Mouse (Mus musculus): ENCODE measurements at regions not wholly inside any gene's neighbourhood (a gene's known extent, or its start where the extent isn't known, plus 50 kb on each side); places are given as distances from the start of the nearest gene placed in this dataset.

- DNase-seq, result no peak
Measured at GRCm38 (mm10) chr5:119415835-119416234, 254.6 kb upstream of the Tbx3 start.

GRCm38 (mm10) chr5:119418486-119418885 lies 252.0 kb upstream of the Tbx3 start:
- no peak for DNase-seq

- no peak for DNase-seq
Measured at GRCm38 (mm10) chr5:119427511-119428019, 242.9 kb upstream of the Tbx3 start.

- DNase-seq, result no peak
Measured at GRCm38 (mm10) chr5:119431271-119431756, 239.2 kb upstream of the Tbx3 start.

- no peak for DNase-seq
Measured at GRCm38 (mm10) chr5:119434572-119434971, 235.9 kb upstream of the Tbx3 start.

- no peak for DNase-seq
Measured at GRCm38 (mm10) chr5:119448494-119448893, 222.0 kb upstream of the Tbx3 start.

- no peak for DNase-seq
Measured at GRCm38 (mm10) chr5:119449166-119449565, 221.3 kb upstream of the Tbx3 start.

GRCm38 (mm10) chr5:119459751-119460150 lies 210.7 kb upstream of the Tbx3 start:
- DNase-seq, result no peak

- no peak for DNase-seq
Measured at GRCm38 (mm10) chr5:119462659-119463530, 207.6 kb upstream of the Tbx3 start.

GRCm38 (mm10) chr5:119464553-119464952 lies 205.9 kb upstream of the Tbx3 start:
- no peak for DNase-seq

- DNase-seq, result no peak
Measured at GRCm38 (mm10) chr5:119467346-119468085, 203.0 kb upstream of the Tbx3 start.

- DNase-seq, result no peak
Measured at GRCm38 (mm10) chr5:119477926-119478325, 192.5 kb upstream of the Tbx3 start.

GRCm38 (mm10) chr5:119478331-119478730 lies 192.1 kb upstream of the Tbx3 start:
- DNase-seq, result no peak

- no peak for DNase-seq
Measured at GRCm38 (mm10) chr5:119480191-119481190, 190.0 kb upstream of the Tbx3 start.

GRCm38 (mm10) chr5:119483706-119484105 lies 186.8 kb upstream of the Tbx3 start:
- no peak for DNase-seq

- no peak for DNase-seq
Measured at GRCm38 (mm10) chr5:119486196-119486595, 184.3 kb upstream of the Tbx3 start.

- no peak for DNase-seq
Measured at GRCm38 (mm10) chr5:119487184-119487583, 183.3 kb upstream of the Tbx3 start.

GRCm38 (mm10) chr5:119497501-119497900 lies 173.0 kb upstream of the Tbx3 start:
- no peak for DNase-seq

- DNase-seq, result no peak
Measured at GRCm38 (mm10) chr5:119498431-119498830, 172.0 kb upstream of the Tbx3 start.

GRCm38 (mm10) chr5:119507709-119508108 lies 162.8 kb upstream of the Tbx3 start:
- no peak for DNase-seq

GRCm38 (mm10) chr5:119518506-119519252 lies 151.8 kb upstream of the Tbx3 start:
- no peak for DNase-seq

GRCm38 (mm10) chr5:119524171-119524570 lies 146.3 kb upstream of the Tbx3 start:
- DNase-seq, result no peak
